Mouse (Mus musculus): ENCODE results near the gene Atg9a. TPM values are rescaled to one million over a fixed set of nuclear protein-coding genes. Genes with fewer than 3 reads are reported as not detected.

Atg9a gene
- polyA plus RNA-seq, 1 experiment from 2014 or later: 47.8 TPM

Small RNA genes within 50 kb of the gene (microRNA-seq; reads per million reads assigned to microRNA genes)
- gene Gm27943: not detected

Other genes starting within 250 kb of the Atg9a start
- 0.16 TPM in 1 of 2 replicates, not detected in the other for gene Ihh, start 240.5 kb downstream of the Atg9a start, polyA plus RNA-seq (2014; fragmentation: Nextera tagmentation; extraction: Ambion mirVana)
- gene Nhej1, start 67.0 kb downstream of the Atg9a start, polyA plus RNA-seq (2014; fragmentation: Nextera tagmentation; extraction: Ambion mirVana): 6.9 and 7.7 TPM in 2 replicates
- not detected in 2 replicates for gene Slc23a3, start 58.3 kb downstream of the Atg9a start, polyA plus RNA-seq (2014; fragmentation: Nextera tagmentation; extraction: Ambion mirVana)
- 48.8 and 52.5 TPM in 2 replicates for gene Cnppd1, start 49.5 kb downstream of the Atg9a start, polyA plus RNA-seq (2014; fragmentation: Nextera tagmentation; extraction: Ambion mirVana)
- 126 and 133 TPM in 2 replicates for gene Retreg2, start 49.4 kb downstream of the Atg9a start, polyA plus RNA-seq (2014; fragmentation: Nextera tagmentation; extraction: Ambion mirVana)
- gene Zfand2b, start 23.6 kb downstream of the Atg9a start, polyA plus RNA-seq (2014; fragmentation: Nextera tagmentation; extraction: Ambion mirVana): 34.5 and 34.8 TPM in 2 replicates
- gene Abcb6, start 11.8 kb downstream of the Atg9a start, polyA plus RNA-seq (2014; fragmentation: Nextera tagmentation; extraction: Ambion mirVana): 35.5 and 36.3 TPM in 2 replicates
- gene Ankzf1, start within 50 bp of the Atg9a start, polyA plus RNA-seq (2014; fragmentation: Nextera tagmentation; extraction: Ambion mirVana): 18.1 and 19.7 TPM in 2 replicates
- 14.2 and 24.2 TPM in 2 replicates for gene Glb1l, start 18.6 kb upstream of the Atg9a start, polyA plus RNA-seq (2014; fragmentation: Nextera tagmentation; extraction: Ambion mirVana)
- 120 and 144 TPM in 2 replicates for gene Stk16, start 18.6 kb upstream of the Atg9a start, polyA plus RNA-seq (2014; fragmentation: Nextera tagmentation; extraction: Ambion mirVana)
- gene Tuba4a, start 27.7 kb upstream of the Atg9a start, polyA plus RNA-seq (2014; fragmentation: Nextera tagmentation; extraction: Ambion mirVana): 4.2 and 6.4 TPM in 2 replicates
- not detected in 2 replicates for gene A630095N17Rik, start 39.9 kb upstream of the Atg9a start, polyA plus RNA-seq (2014; fragmentation: Nextera tagmentation; extraction: Ambion mirVana)
- gene Dnajb2, start 44.2 kb upstream of the Atg9a start, polyA plus RNA-seq (2014; fragmentation: Nextera tagmentation; extraction: Ambion mirVana): 29.5 and 38.3 TPM in 2 replicates
- 16.6 and 19.3 TPM in 2 replicates for gene Ptprn, start 72.3 kb upstream of the Atg9a start, polyA plus RNA-seq (2014; fragmentation: Nextera tagmentation; extraction: Ambion mirVana)
- 116 and 164 TPM in 2 replicates for gene Resp18, start 86.2 kb upstream of the Atg9a start, polyA plus RNA-seq (2014; fragmentation: Nextera tagmentation; extraction: Ambion mirVana)
- gene Dnpep, start 125.8 kb upstream of the Atg9a start, polyA plus RNA-seq (2014; fragmentation: Nextera tagmentation; extraction: Ambion mirVana): 146 and 152 TPM in 2 replicates
- gene Des, start 168.1 kb upstream of the Atg9a start, polyA plus RNA-seq (2014; fragmentation: Nextera tagmentation; extraction: Ambion mirVana): 0.32 and 1.4 TPM in 2 replicates
- 15.6 and 19.4 TPM in 2 replicates for gene Speg, start 183.1 kb upstream of the Atg9a start, polyA plus RNA-seq (2014; fragmentation: Nextera tagmentation; extraction: Ambion mirVana)
- gene Gmppa, start 243.7 kb upstream of the Atg9a start, polyA plus RNA-seq (2014; fragmentation: Nextera tagmentation; extraction: Ambion mirVana): 75.7 and 75.9 TPM in 2 replicates